Mouse (Mus musculus) G1E-ER4 (cell line): ENCODE results near the gene Knstrn. TPM values are rescaled to one million over a fixed set of nuclear protein-coding genes. Genes with fewer than 3 reads are reported as not detected.

Experiments used
- GATA1 ChIP-seq: IDR thresholded peaks from one replicate; pipeline ENCODE4 v1.8.0; 2012; ENCODE audit warnings: low read length, inconsistent platforms
- polyA plus RNA-seq: library from polyadenylated mRNA; stranded (reverse); fragments of >175 nt; gene quantifications from 2 replicates; pipeline ENCODE4 v1.2.3, GENCODE M21; 2012

Knstrn gene
- 100 and 129 TPM in 2 replicates for polyA plus RNA-seq

GRCm38 (mm10) chr2:118813981-118814836, at the start of gene Knstrn:
Gene Knstrn (plus strand): TSS chr2:118814003.
- no peak for TF ChIP-seq GATA1

GRCm38 (mm10) chr2:118764094-118764831, 49.5 kb upstream of the Knstrn start:
- TF ChIP-seq GATA1: no peak

- no peak for TF ChIP-seq GATA1
These were observed 48.9 kb upstream of the Knstrn start for GRCm38 (mm10) chr2:118764875-118765274.

GRCm38 (mm10) chr2:118766041-118767033, 47.5 kb upstream of the Knstrn start:
- TF ChIP-seq GATA1: no peak

- no peak for TF ChIP-seq GATA1
These were observed 41.5 kb upstream of the Knstrn start, which contains the start of gene Phgr1 for GRCm38 (mm10) chr2:118772158-118772874. Gene Phgr1 (plus strand): TSS chr2:118772769.

- TF ChIP-seq GATA1: no peak
These were observed 39.3 kb upstream of the Knstrn start for GRCm38 (mm10) chr2:118774536-118774935.

GRCm38 (mm10) chr2:118775396-118775795, 38.4 kb upstream of the Knstrn start:
- TF ChIP-seq GATA1: no peak

GRCm38 (mm10) chr2:118775846-118776245, 38.0 kb upstream of the Knstrn start:
- TF ChIP-seq GATA1: no peak

- no peak for TF ChIP-seq GATA1
These were observed 37.5 kb upstream of the Knstrn start for GRCm38 (mm10) chr2:118776295-118776694.

GRCm38 (mm10) chr2:118778418-118778817, 35.4 kb upstream of the Knstrn start:
- no peak for TF ChIP-seq GATA1

GRCm38 (mm10) chr2:118779065-118779464, 34.7 kb upstream of the Knstrn start:
- TF ChIP-seq GATA1: no peak

- no peak for TF ChIP-seq GATA1
These were observed 34.0 kb upstream of the Knstrn start, which contains the start of gene Disp2 for GRCm38 (mm10) chr2:118779504-118780480. Gene Disp2 (plus strand): TSS chr2:118779719.

GRCm38 (mm10) chr2:118781115-118781514, 32.7 kb upstream of the Knstrn start:
- no peak for TF ChIP-seq GATA1
